8 mouse cellular contexts compared by ENCODE assay signal in genomic region chr9:60521806-60522264, GRCm38 (mm10). TPM values are rescaled to one million over a fixed set of nuclear protein-coding genes. Genes with fewer than 3 reads are reported as not detected.
DNase-seq lines count a peak whose midpoint lies in the region; ATAC-seq and TF ChIP-seq lines count a peak whose summit lies in the region.

Gene Thsd4, minus strand, starts transcription at chr9:60522046.

- peak; percentile 56; the same call in 1 of the 2 replicates for TF ChIP-seq CTCF in cerebellum, adult 2 months (IDR thresholded peaks at IDR 0.05; ENCODE audit: borderline replicate concordance, insufficient read depth, low read depth, low read length)

- no peak for ATAC-seq in CD4-positive, CD25-positive, alpha-beta regulatory T cell, adult 4 months
- peak; percentile 32; the same call in 1 of the 2 replicates for ATAC-seq in hindbrain, embryonic 15.5 days (ENCODE audit: low FRiP score, low read depth)

- 1% methylated on average over 51 of the region's 51 CpGs for WGBS in cerebellum, adult 2 months
- under 1% methylated on average over 32 of the region's 51 CpGs for WGBS in hindbrain, embryonic 15.5 days
- under 1% methylated on average over 51 of the region's 51 CpGs for WGBS in limb, embryonic 10.5 days

- peak; percentile 19 for DNase-seq in CD4-positive, CD25-positive, alpha-beta regulatory T cell, adult 2 months (ENCODE audit: low read depth, low spot score)
- DNase-seq in cerebellum, adult 2 months, result peak; percentile 40 to 48
- DNase-seq in frontal cortex, postnatal 36 days (ENCODE audit: low spot score in 2 of 2), result peak; percentile 17 to 19
- peak; percentile 83 for DNase-seq in limb, embryonic 10.5 days (ENCODE audit: low spot score)
- DNase-seq in mesoderm, embryonic 11.5 days (ENCODE audit: low read depth, low spot score), result peak; percentile 77
- DNase-seq in splenic B cell, adult 2 months (ENCODE audit: low read depth, low spot score), result peak; percentile 22

- peak within 1 kb of the TSS; percentile 36 for H3K9ac ChIP-seq in hindbrain, embryonic 15.5 days

- no peaks in the 10 kb centered on the region for H3K9me3 ChIP-seq in hindbrain, embryonic 15.5 days
- H3K9me3 ChIP-seq in limb, embryonic 10.5 days (replicated peaks), result no peaks in the 10 kb centered on the region

- H3K27me3 ChIP-seq in cerebellum, adult 2 months (ENCODE audit: control insufficient read depth, insufficient read depth, low read length), result no peaks in the 10 kb centered on the region; the same call in 1 of the 2 replicates
- peaks cover 24% of the 10 kb centered on the region for H3K27me3 ChIP-seq in hindbrain, embryonic 15.5 days
- peaks cover 47% of the 10 kb centered on the region for H3K27me3 ChIP-seq in limb, embryonic 10.5 days (ENCODE audit: low read depth, poor library complexity, severe bottlenecking)
- H3K27me3 ChIP-seq in splenic B cell, adult 2 months (ENCODE audit: control insufficient read depth, insufficient read depth, low read length, poor library complexity, severe bottlenecking), result no peaks in the 10 kb centered on the region

- no peaks in the 10 kb centered on the region for H3K36me3 ChIP-seq in hindbrain, embryonic 15.5 days
- no peaks in the 10 kb centered on the region for H3K36me3 ChIP-seq in limb, embryonic 10.5 days
- H3K36me3 ChIP-seq in splenic B cell, adult 2 months (ENCODE audit: control insufficient read depth, insufficient read depth, low read length, poor library complexity, severe bottlenecking), result no peaks in the 10 kb centered on the region

- no peaks in the 10 kb centered on the region for H3K4me1 ChIP-seq in cerebellum, adult 2 months (ENCODE audit: control insufficient read depth, insufficient read depth, low read length)
- peaks cover 49% of the 10 kb centered on the region for H3K4me1 ChIP-seq in hindbrain, embryonic 15.5 days (replicated peaks)
- H3K4me1 ChIP-seq in limb, embryonic 10.5 days, result peaks cover 76% of the 10 kb centered on the region

- no peak within 1 kb of the TSS for H3K27ac ChIP-seq in cerebellum, adult 2 months (ENCODE audit: insufficient read depth, low read length)
- no peak within 1 kb of the TSS for H3K27ac ChIP-seq in hindbrain, embryonic 15.5 days (replicated peaks)
- peak within 1 kb of the TSS; percentile 87 for H3K27ac ChIP-seq in limb, embryonic 10.5 days

- peak within 1 kb of the TSS; percentile 36 for H3K4me3 ChIP-seq in cerebellum, adult 2 months (replicated peaks; ENCODE audit: insufficient read depth, low read depth, low read length)
- peak within 1 kb of the TSS; percentile 50 for H3K4me3 ChIP-seq in hindbrain, embryonic 15.5 days
- H3K4me3 ChIP-seq in limb, embryonic 10.5 days, result peak within 1 kb of the TSS; percentile 71

- H3K4me2 ChIP-seq in hindbrain, embryonic 15.5 days, result peak within 1 kb of the TSS; percentile 84

- no peak for TF ChIP-seq POLR2A in cerebellum, adult 2 months (IDR thresholded peaks at IDR 0.05; ENCODE audit: borderline replicate concordance, insufficient read depth, low read length)

RNA-seq across cellular contexts. Expression of gene Thsd4, which starts in this region (rescaled TPM):
- not detected for polyA plus RNA-seq in CD4-positive, CD25-positive, alpha-beta regulatory T cell, adult 4 months (2017; shearing (Covaris generic))
- 2.4 and 2.7 TPM in 2 replicates for polyA plus RNA-seq in cerebellum, adult 2 months (2012; rRNA removed)
- polyA plus RNA-seq in hindbrain, embryonic 15.5 days (2015; fragmentation: Nextera tagmentation; extraction: Ambion mirVana), result 5.2 and 5.8 TPM in 2 replicates
- polyA plus RNA-seq in limb, embryonic 10.5 days (2016; fragmentation: Nextera tagmentation; extraction: Ambion mirVana), result 7.5 and 11.8 TPM in 2 replicates

Comparison
In these comparisons a context has a peak if more than half of its experiments do, and no peak if none do; other contexts are left out.
1. DNase-seq: peak in every context shown above with its lines; median percentile 83 in limb, embryonic 10.5 days; 77 in mesoderm, embryonic 11.5 days; 44 in cerebellum, adult 2 months; 22 in splenic B cell, adult 2 months; 19 in CD4-positive, CD25-positive, alpha-beta regulatory T cell, adult 2 months; 18 in frontal cortex, postnatal 36 days.